Mouse (Mus musculus): ENCODE data around the gene Large2.

GRCm38 (mm10) chr2:92342418-92342817 is 32.3 kb downstream of the Large2 start:
- TF ChIP-seq CTCF (IDR thresholded peaks at IDR 0.05) (no peak), EP300 (IDR thresholded peaks at IDR 0.05; ENCODE audit: insufficient read depth, low read depth, low read length) (no peak)

Measured in heart, adult 2 months (tissue).